Mouse (Mus musculus) ES-E14 (cell line): ENCODE data around the gene Bicral.

Experiments used
- ZC3H11A ChIP-seq: IDR thresholded peaks from 2 replicates; pipeline ENCODE4 v1.6.1; 2012; ENCODE audit warnings: low read depth, mild to moderate bottlenecking, inconsistent platforms, low read length, borderline replicate concordance
- ZNF384 ChIP-seq: IDR thresholded peaks from 2 replicates; pipeline ENCODE4 v1.6.1; 2012; ENCODE audit warnings: low read depth, low read length, inconsistent platforms

- TF ChIP-seq ZNF384 = no peak
- no peak for TF ChIP-seq ZC3H11A
These were observed 29.3 kb downstream of the Bicral start for GRCm38 (mm10) chr17:46828935-46829334.
